Mouse (Mus musculus) cerebellum, adult 8-10 months (tissue): ENCODE data around the gene Arrb2.
A peak's percentile ranks its signal among the peaks of the same experiment; 100 is the strongest.
"Not testable (repeated sequence)": the region's sequence is repeated elsewhere in the genome, so short reads cannot be mapped to it uniquely, and the experiment has no call there.

ENCODE experiments used
- DNase-seq: peaks from one replicate; pipeline ENCODE4 v3.0.0; 2022

The Arrb2 gene

DNA sequence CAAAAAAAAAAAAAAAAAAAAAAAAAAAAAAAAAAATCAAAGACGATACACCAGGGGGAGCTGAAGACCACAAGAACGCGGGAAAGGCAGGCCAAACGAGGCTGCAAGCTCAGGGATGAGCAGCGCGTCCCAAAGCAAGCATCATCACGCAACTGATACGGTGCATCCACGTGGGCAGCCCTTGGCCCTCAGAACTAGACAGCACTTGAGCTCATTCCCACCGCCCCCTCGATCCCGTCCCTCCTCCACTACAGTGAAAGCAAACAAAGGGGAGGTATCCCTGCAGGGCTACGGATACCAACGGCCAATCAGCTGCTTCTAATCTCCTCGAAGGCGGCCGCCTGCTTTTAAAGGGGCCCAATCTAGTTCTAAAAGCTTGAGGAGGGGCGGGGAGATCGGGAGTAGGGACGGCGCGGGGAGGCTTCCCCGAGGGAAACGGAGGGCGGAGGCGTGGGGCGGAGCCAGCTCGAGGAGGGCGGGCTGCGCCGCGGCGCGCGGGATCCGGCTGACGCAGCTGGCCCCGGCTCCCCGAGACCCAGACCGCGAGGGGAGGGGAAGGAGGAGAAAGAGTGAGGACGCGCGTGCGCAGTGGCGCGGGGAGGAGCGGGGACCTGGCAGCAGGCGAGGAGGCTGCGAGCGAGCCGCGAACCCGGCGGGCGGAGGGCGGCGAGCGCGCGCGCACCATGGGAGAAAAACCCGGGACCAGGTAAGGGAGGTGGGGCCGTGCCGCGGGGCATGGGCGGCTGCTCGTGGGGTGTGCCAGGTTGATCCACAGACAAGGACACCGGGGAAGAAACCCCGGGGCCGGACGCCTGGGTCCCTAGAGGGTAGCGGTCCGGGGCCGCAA, at the start of gene Arrb2:
TSS of gene Arrb2 (plus strand) at position 588 of the 847 bp plus-strand sequence.
- peak; percentile 99 for DNase-seq

DNA sequence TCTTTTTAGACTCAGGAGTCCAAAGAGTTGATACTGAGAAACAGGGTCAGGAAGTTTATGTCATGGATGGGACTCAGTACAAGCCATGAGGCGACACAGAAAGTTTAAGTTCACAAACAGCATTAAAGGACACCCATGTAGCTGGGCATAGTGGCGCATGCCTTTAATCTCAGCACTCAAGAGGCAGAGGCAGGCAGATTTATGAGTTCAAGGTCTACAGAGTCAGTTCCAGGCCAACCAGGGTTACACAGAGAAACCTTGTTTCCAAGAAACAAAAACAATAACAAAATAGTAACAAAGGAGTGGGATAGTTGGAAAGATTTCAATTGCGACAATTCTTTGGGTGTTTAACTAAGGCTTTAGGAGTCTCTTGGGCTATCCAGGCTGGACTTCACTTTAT, 48.3 kb upstream of the Arrb2 start:
- DNase-seq = no peak

DNA sequence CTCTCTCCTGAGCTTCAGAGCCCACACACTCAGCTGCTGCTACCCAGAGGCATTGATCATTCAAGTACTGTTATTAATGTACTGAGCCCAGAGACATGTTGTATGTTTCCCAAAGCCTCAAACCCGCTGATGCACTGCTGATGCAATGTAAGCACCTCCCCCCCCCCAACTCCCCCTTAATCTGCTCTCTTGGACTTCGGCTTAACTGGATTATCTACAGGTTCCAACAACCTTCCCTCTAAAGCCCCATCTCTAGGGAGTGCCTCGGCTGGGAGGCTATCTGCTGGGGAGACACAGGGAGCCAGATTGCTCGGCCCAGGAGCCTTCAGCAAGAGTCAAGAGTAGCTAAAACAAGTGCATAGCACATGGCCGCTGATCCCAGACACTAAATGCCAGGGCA, 45.0 kb upstream of the Arrb2 start:
- DNase-seq = no peak

DNA sequence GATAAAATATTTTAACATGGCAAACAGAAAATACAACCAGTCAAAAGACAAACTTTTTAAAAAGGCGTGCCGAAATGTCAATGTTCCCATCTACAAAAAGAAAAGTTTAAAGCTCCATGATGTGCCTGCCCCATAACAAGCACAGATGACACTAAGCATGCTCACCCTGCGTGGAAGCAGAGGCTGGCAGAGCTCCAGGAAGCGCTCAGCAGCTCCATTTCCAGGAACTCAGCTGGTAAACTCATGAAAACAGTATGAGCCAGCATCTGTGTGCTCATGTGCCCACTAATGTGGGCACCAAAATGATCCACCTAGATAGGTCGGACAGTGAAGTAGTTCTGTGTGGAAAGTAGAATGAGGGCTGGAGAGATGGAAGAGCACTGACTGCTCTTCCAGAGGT, 43.0 kb upstream of the Arrb2 start:
- no peak for DNase-seq

DNA sequence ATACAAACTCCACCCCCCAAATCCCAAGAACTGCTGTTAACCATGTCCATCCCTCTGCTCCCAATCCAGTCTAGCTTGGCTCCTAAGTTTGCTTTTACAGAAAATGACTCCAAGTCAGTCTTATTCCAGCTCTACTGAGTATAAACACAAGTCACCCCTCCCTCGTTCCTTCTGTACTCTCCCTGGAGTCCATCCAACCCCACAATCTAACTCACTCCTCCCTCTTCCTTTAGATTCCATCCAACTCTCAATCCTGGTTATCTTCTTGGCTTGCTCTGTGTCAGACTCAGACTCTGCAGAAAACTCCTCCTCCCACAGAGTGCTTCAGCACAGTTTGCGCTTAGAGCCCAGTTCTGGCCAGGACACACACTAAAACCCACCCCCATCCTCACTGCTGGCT, 28.8 kb upstream of the Arrb2 start:
- DNase-seq = no peak

DNA sequence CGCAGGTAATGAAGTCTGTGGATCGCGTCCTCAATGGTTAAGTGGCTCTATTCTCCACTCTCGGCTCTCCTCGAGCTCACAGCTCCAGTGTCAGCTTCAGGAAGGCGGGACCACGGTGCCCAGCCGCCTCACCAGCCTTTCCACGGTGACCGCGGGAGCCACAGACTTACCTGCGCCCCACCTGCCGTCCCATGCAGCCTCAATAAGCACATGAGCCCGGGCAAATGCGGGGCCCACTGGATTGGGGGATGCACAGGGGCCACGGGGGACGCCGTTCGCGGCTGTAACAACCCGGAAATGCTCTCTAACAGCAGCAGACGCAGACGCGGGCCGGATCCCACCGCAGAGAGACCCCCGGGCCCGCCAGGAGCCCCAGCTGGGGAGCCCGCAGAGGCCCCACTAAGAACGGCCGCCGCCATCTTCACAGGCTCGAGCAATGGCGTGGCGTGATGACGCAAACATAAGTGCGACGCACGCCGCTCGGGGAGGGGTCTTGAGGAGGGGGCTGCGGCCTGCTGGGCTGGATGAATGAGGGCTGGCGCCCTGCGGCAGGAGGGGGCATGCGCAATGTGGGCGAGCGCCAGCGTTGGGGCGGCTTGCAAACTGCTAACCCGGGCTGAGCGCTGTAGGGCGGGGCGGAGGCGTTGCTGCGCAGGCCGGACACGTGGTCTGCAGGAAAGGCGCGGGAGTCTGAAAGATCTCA, 22.7 kb upstream of the Arrb2 start, which contains the start of gene Pelp1:
TSS of gene Pelp1 (minus strand) at position 438 of the 703 bp plus-strand sequence.
- DNase-seq = peak; percentile 84

DNA sequence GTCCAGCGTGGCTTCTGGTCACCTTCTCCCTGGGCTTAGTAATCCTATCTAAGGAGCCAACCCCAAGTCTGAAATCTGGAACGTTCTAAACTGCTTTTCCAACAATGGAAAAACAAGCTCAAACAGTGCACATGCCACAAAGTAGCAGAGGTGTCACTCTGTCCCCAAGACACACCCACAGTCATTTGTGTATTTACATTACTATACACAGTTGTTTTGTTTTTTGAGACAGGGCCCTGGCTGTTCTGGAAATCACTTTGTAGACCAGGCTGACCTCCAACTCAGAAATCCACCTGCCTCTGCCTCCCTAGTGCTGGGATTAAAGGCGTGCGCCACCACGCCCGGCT, 22.2 kb upstream of the Arrb2 start:
- DNase-seq = no peak

DNA sequence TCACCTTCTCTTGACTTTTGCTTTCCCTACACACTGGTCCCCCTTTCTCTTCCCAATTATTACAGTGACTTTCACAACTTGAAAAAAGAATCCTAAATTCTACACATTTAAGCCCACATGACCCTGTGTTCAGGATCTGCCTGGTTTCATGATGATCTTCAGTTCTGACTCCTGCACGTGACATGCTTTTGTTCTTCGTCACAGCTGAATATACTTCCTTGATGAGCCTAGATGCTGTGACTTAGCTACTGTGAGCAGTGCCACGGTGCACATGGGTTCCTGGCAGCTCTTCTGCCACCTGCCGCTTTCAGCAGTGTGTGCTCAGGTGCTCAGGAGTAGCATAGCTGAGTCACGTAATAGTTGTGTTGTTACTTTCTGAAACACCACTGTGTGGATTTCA, 19.8 kb upstream of the Arrb2 start:
- DNase-seq = no peak

DNA sequence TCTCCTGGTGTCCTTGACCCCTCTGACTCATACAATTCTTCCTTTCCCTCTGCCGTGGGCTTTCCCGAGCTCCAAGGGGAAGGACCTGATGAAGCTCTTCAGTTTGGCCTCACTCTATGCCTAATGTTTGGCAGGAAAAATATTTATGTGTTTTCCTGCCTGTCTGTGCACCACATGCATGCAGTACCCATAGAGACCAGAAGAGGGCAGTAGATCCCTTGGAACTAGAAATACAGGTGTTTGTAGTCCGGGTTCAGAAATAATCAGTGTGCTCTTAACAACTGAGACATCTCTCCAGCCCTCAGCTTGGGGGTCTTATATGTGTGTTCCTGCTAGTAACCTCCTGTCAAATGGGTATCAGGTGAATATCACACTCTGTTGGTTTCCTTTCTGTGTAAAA, 18.5 kb upstream of the Arrb2 start:
- DNase-seq = peak; percentile 74

DNA sequence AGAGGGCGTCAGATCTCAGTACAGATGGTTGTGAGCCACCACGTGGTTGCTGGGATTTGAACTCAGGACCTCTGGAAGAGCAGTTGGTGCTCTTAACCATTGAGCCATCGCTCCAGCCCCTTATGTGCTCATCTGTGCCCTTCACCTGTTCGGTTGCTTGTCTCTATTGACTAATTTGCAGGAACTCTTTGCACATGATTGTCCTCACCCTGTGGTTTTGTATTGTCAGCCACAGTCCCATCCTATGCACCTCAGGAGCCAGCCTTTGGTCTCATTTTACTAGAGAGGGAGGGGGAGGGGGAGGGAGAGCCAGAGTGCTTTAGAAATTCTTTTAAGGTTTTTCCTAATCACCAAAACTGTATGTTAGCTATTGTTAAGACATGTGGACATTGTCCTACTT, 14.2 kb upstream of the Arrb2 start:
- no peak for DNase-seq

DNA sequence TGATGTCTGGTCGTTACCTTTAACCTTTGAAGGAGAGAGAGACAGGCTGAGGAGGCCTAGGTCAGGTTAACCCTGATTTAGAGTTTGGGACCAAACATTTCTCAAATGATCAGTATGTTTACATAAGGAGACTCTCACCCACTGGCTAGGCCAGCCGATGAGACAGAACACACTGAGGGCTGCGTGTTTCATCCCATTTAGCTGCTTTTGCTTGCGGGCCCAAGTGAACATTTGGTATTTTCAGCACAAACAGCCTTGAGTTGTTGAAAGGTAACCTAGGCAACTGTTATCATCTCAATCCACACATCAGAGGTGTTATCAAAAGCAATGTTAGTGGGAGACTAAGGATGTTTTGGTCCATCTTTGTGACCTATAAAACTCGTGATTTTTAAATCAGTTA, 12.9 kb upstream of the Arrb2 start:
- DNase-seq = no peak

DNA sequence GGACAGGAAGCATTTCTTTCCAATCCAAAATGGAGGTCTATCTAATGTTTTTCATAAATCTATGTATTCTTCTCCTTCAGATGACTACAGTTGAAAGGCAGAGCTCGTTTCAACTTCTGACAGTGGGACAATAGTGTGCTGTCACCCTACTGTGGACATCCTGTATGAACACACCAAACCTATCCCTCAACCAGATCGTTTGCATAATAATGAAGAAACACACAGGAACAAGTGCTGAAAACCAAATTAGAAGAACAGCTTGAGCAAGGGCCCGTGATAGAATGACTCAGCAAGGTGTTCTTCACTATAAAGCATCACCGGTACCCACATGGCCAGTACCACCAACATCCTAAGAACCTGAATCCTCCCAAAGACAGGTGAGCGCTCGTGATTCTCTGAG, 5.8 kb upstream of the Arrb2 start:
- DNase-seq = not testable (repeated sequence)

DNA sequence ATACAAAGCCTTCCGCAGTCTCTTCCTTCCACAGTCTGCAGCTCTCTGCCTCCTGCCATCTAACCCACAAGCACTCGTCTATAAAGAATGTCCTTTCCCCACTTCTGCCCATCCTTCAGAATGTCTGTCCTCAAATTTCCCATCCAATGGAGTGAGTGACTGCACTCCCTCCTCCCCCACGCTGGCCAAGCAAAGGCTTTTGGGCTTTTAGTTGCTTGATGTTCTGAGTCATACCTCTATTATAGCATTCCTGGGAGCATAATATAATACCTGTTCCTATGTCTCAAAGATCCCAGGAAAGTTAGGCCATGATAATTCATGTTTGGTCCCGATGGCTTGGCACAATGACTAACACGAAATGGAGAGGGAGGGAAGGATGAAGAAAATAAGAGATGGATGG, 861 bp upstream of the Arrb2 start:
- no peak for DNase-seq

DNA sequence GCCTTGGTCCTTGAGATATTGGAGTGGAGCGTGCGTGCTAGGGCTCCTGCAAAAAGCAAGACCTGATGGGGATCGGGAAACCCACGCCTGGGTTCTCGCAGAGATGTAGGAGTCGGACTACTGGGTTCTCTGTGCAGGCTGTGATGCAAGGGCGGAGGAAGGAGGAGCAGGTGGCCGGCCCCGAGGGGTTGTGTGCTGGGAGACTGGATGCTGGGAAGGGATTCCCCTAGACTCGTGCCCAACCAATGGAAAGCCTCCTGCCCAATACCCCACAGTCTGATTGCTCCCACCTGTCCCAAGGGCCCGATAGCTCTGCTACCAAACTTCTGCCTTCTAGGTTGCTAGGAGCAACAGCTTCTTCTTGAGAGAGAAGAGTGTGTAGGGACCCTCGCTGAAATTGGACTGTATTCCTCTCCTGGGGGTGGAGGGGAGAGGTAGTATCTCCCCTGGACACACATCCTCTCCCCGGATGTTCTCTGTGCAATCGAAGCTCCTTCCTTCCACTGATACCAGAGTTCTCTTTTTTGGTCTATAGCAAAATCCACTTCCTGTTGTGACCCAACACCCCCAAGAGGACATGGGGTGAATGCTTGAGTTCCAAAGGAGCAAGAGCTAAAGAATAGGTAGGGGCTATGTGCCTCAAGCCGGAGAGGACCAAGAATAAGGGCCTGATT, 597 bp downstream of the Arrb2 start:
- DNase-seq = no peak

DNA sequence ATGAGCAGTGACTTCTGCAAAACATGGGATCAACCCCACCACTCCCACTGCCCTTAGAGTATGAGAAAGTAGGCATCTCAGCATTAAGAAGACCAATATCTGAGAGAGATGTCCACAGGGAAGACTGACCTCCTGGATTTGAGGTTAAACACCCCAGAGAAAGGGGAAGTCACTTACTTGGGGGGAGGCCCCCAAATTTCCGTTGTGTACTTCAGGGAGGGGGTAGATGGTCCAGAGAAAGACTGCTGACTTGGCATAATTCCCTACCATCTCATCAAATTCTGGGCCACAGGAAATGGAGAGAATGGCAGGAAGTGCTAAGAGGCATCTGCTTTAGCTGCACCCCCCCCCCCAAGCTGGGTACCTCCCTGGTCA, 1.1 kb downstream of the Arrb2 start:
- no peak for DNase-seq

DNA sequence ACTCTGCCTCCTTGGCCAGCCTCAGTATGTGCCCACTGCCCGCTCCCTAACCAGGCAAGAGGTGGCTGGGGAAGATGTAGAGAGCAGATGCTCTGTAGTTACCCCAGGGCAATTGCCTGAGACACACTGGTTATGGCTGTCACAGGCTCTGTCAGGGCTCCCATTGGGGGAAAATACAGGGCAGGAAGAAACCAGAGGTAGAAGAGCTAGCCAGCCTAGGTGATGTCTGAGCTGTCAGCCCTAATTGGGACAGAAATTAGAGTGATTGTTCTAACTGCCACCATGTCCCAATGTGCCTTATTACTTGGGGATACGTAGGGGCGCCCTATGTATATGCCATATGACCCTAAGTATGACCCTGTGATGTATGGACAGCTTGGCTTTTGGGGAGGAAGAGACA, 1.5 kb downstream of the Arrb2 start:
- no peak for DNase-seq

DNA sequence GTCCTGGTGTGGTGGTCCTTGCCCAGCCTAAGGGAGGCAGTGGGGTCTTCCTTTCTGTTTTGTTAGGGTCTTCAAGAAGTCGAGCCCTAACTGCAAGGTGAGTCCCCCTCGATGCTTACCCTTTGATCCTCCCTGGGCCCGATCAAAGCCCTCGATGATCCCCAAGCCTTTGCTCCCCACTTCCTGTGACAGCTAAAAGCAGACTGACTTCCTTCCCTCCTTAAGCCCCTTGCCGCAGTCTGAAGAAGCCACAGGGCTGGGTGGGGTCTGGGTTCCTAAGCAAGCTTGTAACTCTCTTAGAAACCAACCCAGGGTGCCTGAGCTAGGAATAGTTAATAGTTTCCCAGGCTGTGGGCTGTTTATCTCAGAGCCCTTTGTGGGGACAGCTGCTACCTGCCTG, 3.0 kb downstream of the Arrb2 start:
- no peak for DNase-seq

DNA sequence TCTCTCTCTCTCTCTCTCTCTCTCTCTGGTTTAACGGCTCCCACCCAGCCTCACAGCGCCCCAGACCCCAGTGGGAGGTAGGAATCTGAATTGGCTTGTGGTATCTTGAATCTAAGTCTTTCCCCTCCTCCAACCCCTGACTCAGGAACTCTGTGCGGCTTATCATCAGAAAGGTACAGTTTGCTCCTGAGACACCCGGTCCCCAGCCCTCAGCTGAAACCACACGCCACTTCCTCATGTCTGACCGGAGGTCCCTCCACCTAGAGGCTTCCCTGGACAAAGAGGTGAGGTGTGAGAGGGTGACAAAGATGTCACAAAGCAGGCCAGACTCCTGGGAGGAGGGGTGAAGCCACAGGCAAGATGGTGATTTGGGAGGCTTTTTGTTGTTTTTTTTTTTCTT, 5.0 kb downstream of the Arrb2 start:
- no peak for DNase-seq

DNA sequence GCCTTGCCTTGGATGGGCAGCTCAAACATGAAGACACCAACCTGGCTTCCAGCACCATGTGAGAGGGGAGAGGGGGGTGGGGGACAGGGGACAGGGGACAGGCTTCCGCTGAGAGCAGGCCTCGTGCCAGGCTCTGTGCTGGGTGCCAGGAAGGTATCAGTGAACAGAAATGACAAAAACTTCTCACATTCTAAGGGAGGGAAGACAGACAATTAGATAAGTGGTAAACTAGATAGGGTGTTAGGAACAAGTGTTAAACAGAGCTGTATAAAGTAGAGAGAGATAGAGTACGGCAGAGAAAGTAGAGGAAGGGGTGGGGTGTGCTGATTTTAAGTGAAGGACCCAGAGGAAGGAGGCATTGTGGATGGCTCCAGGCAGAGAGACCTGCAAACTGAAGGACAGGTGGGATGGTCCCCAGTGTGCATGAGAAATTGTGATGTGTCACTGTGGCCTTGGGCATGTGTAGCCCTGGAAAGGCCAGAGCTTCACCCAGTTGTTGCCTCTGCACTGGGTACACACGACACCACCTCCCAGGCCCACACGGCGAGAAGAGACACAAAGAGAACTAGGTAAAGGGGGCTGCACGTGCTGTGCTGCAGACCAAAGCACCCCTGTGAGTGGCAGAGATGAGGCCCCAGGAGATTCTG, 6.4 kb downstream of the Arrb2 start:
- DNase-seq = no peak

DNA sequence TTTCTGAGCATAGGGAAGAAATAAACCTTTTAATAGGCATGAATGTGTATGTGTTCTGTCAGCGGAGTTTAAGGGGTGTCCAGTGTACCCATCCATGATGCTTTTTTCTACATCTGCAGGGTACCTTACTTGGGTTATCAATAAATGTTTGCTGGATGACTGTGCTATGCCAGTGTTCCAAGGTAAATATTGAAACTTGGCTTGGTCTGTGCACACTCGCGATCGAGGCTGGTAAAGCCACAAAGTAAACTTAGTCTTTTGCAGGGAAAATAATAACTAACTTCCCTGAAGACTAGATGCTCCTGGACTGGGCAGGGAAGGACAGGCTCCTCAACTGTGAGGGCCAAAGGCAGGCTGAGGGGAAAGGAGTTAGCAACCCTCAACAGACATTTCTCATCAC, 8.2 kb downstream of the Arrb2 start:
- DNase-seq = no peak

DNA sequence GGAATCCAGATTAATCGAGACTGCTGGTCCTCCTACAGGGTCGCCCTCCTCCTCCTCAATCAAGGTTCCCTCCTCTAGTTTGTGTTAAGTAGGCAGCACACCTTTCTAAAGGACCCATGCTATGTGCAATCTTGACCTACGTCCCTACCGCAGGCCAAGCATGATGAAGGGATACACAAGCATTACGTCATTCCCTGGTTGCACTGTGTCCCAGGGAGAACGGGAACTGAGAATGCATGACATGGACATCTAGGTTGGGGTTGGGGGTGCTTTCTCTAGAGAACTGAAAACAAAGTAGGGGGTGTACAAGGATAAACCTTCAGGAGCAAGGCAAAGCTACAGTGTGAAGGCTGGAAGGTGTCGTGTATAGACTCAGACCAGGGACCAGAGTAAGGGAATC, 9.4 kb downstream of the Arrb2 start:
- no peak for DNase-seq

DNA sequence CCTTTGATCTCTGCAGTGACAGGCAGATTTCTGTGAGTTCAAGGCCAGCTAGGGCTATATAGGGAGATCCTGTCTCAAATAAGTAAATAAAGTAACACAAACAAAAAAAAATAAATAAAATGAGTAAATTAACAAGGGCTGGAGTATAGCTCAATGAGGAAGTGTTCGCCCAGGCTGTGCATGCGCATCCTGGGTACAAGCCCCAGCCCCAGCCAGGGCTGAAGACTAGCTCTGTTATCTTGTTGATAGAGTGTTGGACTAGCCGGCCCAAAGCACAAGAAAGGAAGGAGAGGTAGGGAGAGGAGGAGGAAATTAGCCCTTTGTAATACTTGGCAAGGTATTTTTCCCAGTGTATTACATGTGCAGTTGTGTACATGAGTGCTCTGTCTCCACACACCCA, 11.5 kb downstream of the Arrb2 start:
- no peak for DNase-seq

DNA sequence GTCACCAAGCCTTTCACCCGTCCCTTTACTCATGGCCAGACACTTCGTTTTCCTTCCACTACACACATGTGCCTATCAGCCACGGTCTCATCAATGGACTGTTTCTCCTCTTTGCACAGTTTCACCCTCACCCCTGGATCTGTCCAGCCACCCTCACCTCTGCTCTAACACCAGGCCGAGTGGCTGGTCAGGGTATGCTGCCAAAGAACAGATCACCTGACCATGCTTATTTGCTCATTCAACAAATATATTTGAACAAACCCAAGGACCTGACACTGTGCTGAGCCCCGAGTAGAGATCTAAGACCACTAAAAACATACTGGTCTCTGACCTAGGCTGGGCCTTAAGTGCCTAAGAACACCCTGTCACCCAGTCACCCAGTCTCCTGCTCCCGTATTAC, 12.2 kb downstream of the Arrb2 start:
- DNase-seq = no peak

DNA sequence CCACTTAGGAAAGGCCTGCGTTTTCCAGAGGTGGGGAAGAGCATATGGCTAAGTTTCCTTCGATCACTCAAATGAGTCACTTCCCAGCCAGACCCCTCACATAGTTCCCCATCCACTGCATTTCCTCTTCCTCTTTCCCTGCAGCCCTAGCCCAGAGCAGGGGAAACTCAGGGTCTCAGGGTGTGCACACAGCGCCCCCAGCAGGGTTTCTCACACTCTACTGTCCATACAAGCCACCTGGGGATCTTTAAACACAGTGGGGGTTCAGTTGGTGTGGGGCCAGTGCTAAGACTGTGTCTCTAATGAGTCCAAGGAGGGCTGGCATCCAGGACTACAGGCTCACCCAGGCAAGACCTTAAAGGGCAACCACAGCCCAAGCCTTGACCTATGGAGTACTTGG, 14.3 kb downstream of the Arrb2 start:
- DNase-seq = no peak
